Mouse (Mus musculus) midbrain, embryonic 11.5 days (tissue): ENCODE measurements around the gene Fndc3a. TPM values are rescaled to one million over a fixed set of nuclear protein-coding genes. Genes with fewer than 3 reads are reported as not detected.

Experiments
- ATAC-seq: fragments of 200-750 bp; cut with Nextera tagmentation; 2 replicates; pipeline ENCODE4 v1.8.0; 2017; ENCODE audit warnings: moderate TSS enrichment, moderate library complexity; ENCODE audit not compliant: low FRiP score
- DNase-seq: peaks from one replicate; pipeline ENCODE4 v3.0.0; 2015; ENCODE audit warnings: low spot score; ENCODE audit errors: missing footprints
- H3K27ac ChIP-seq: fragments of 300-500 bp; sonication (generic); 2 replicates; pipeline ENCODE4 v1.5.1; 2014; ENCODE audit warnings: low read depth, low read length
- H3K27me3 ChIP-seq: fragments of 300-500 bp; sonication (generic); 2 replicates; pipeline ENCODE4 v1.6.1; 2014; ENCODE audit warnings: mild to moderate bottlenecking, low read length, moderate library complexity, mixed read lengths; ENCODE audit not compliant: control insufficient read depth, insufficient read depth
- H3K36me3 ChIP-seq: fragments of 300-500 bp; sonication (generic); 2 replicates; pipeline ENCODE4 v1.6.1; 2014; ENCODE audit warnings: mild to moderate bottlenecking, low read length, moderate library complexity, mixed read lengths; ENCODE audit not compliant: control insufficient read depth, insufficient read depth
- H3K4me1 ChIP-seq: fragments of 300-500 bp; sonication (generic); 2 replicates; pipeline ENCODE4 v1.6.1; 2014; ENCODE audit warnings: low read length; ENCODE audit not compliant: control insufficient read depth, insufficient read depth
- H3K4me2 ChIP-seq: fragments of 300-500 bp; sonication (generic); 2 replicates; pipeline ENCODE4 v1.6.1; 2014; ENCODE audit warnings: mild to moderate bottlenecking, moderate library complexity
- H3K4me3 ChIP-seq: fragments of 300-500 bp; sonication (generic); 2 replicates; pipeline ENCODE4 v1.5.1; 2014; ENCODE audit warnings: low read depth, low read length
- H3K9ac ChIP-seq: fragments of 300-500 bp; sonication (generic); 2 replicates; pipeline ENCODE4 v1.6.1; 2014; ENCODE audit warnings: low read length
- H3K9me3 ChIP-seq: fragments of 300-500 bp; sonication (generic); 2 replicates; pipeline ENCODE4 v1.6.1; 2016; ENCODE audit warnings: low read length; ENCODE audit not compliant: control insufficient read depth
- WGBS: fragments of 180-500 bp; shearing (Covaris S2); extraction: QIAGEN DNeasy Blood & Tissue Kit; methylation state at CpG from one replicate; pipeline ENCODE4 v1.1.7; 2014; 5-methylcytosine and 5-hydroxymethylcytosine counted together
- polyA plus RNA-seq: library from polyadenylated mRNA; unstranded; fragments of >200 nt; fragmentation: Nextera tagmentation; extraction: Ambion mirVana; gene quantifications from 2 replicates; pipeline ENCODE4 v1.2.1, GENCODE M21; 2014

Gene Fndc3a
- polyA plus RNA-seq, 1 experiment from 2014 or later = 38.9 TPM

DNA sequence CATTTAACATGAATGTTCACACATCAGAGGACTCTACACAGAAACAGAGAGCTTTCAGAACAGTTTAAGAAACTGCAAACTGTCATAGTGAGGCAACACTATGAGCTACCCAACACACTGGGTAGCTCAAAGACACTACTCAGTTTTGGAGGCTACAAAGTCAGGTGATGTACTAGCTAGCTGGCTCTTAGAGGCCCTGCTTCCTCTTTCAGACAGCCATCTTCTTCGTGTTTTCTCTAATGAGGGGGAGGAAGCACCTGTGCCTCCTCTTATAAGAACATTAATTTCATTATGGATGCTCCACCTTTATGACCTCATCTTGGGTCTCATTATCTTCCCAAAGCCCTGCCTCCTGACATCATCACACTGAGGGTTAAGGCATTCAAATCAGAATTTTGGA, 18.4 kb downstream of the Fndc3a start:
- Histone ChIP-seq H3K4me1 (no peaks in the 10 kb centered on the region), H3K4me2 (no peak overlapping the region), H3K9ac (no peak overlapping the region), H3K36me3 (no peaks in the 10 kb centered on the region), H3K27me3 (no peaks in the 10 kb centered on the region), H3K27ac (no peak overlapping the region), H3K9me3 (no peaks in the 10 kb centered on the region), H3K4me3 (no peak overlapping the region)
- no peak for ATAC-seq
- DNase-seq = no peak
- 71% methylated on average over 1 of the region's 1 CpGs for WGBS

- Histone ChIP-seq H3K4me3 (no peak overlapping the region), H3K4me2 (no peak overlapping the region), H3K36me3 (no peaks in the 10 kb centered on the region), H3K4me1 (no peaks in the 10 kb centered on the region), H3K27ac (no peak overlapping the region), H3K9me3 (no peaks in the 10 kb centered on the region), H3K27me3 (no peaks in the 10 kb centered on the region), H3K9ac (no peak overlapping the region)
- ATAC-seq (no peak), DNase-seq (no peak)
Measured at GRCm38 (mm10) chr14:72689525-72689924, 20.3 kb downstream of the Fndc3a start.

- Histone ChIP-seq H3K4me3 (no peak overlapping the region), H3K36me3 (no peaks in the 10 kb centered on the region), H3K9me3 (no peaks in the 10 kb centered on the region), H3K4me1 (no peaks in the 10 kb centered on the region), H3K9ac (no peak overlapping the region), H3K27ac (no peak overlapping the region), H3K4me2 (no peak overlapping the region), H3K27me3 (no peaks in the 10 kb centered on the region)
- 88% methylated on average over 4 of the region's 4 CpGs for WGBS
- ATAC-seq (no peak), DNase-seq (no peak)
Measured at GRCm38 (mm10) chr14:72684857-72685370, 24.9 kb downstream of the Fndc3a start.

DNA sequence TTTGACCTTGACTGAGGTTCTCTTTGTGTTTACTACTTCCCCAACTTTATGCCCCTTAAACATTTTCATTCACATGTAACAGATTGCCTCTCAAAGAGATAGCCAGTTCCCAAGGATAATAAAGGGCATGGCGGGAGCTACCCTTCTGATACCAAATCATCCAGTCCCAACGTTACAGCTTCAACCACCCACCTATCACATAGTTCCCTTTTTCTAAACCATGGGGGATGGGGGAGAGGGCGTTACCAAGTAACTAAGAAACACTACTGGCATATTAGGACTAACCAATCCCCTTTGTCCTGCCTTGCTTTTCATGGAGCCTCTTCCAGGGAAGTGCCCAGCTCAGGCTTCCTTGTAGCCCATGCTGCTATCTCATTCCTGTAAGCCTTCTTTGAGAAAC, 32.6 kb downstream of the Fndc3a start:
- Histone ChIP-seq H3K4me3 (no peak overlapping the region), H3K27ac (no peak overlapping the region), H3K9ac (no peak overlapping the region), H3K9me3 (no peaks in the 10 kb centered on the region), H3K4me2 (no peak overlapping the region), H3K36me3 (no peaks in the 10 kb centered on the region), H3K4me1 (no peaks in the 10 kb centered on the region), H3K27me3 (no peaks in the 10 kb centered on the region)
- ATAC-seq (no peak), DNase-seq (no peak)
- WGBS = 77% methylated on average over 3 of the region's 3 CpGs

GRCm38 (mm10) chr14:72671911-72672310, 37.9 kb downstream of the Fndc3a start:
- H3K4me1 ChIP-seq = no peaks in the 10 kb centered on the region
- H3K27ac ChIP-seq = no peak overlapping the region
- H3K27me3 ChIP-seq = no peaks in the 10 kb centered on the region
- no peak overlapping the region for H3K9ac ChIP-seq
- DNase-seq = no peak
- no peak overlapping the region for H3K4me3 ChIP-seq
- no peak for ATAC-seq
- no peaks in the 10 kb centered on the region for H3K9me3 ChIP-seq
- H3K4me2 ChIP-seq = no peak overlapping the region
- 93% methylated on average over 3 of the region's 3 CpGs for WGBS
- no peaks in the 10 kb centered on the region for H3K36me3 ChIP-seq

DNA sequence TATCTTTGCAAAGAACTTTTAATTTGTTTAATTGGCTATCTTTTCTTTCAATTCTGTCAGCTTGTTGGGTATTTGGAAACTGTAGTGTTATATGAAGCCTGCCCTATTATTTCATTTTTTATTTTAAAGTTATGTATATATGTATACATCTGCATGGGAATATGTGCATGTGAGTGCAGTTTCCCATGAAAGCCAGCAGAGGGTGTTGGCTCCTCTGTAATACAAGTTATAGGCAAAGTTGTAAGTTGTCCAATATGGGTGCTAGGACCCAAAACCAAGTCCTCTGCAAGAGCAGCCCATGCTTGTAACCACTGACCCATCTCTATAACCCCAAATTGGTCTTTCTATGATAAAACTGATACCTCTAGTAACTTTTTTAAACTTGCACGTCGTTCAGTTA, 38.8 kb downstream of the Fndc3a start:
- H3K27me3 ChIP-seq = no peaks in the 10 kb centered on the region
- H3K9me3 ChIP-seq = no peaks in the 10 kb centered on the region
- H3K4me3 ChIP-seq = no peak overlapping the region
- H3K4me2 ChIP-seq = no peak overlapping the region
- ATAC-seq (no peak), DNase-seq (no peak)
- H3K27ac ChIP-seq = no peak overlapping the region
- H3K36me3 ChIP-seq = no peaks in the 10 kb centered on the region
- WGBS = 91% methylated on average over 2 of the region's 2 CpGs
- no peak overlapping the region for H3K9ac ChIP-seq
- H3K4me1 ChIP-seq = no peaks in the 10 kb centered on the region

DNA sequence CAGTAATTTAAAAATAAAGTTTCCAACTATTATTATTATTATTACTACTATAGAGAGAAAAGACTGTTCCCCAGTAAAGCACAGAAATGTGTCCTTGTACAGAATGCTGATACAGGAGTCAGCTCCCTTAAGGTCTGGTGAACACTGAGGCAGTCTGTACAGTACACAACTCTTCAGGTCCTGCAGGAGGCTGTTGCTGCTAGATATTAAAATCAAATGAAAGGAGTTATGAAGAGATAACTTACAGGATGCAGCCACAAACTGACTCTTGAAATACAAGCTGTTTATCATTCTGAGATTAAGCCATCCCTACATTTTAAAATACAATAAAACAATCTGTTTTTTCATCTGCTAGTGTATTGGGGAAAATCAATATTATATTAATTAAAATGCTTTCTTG, 60.5 kb downstream of the Fndc3a start:
- Histone ChIP-seq H3K9me3 (no peaks in the 10 kb centered on the region), H3K9ac (no peak overlapping the region), H3K4me2 (no peak overlapping the region), H3K27ac (no peak overlapping the region), H3K27me3 (no peaks in the 10 kb centered on the region), H3K4me3 (no peak overlapping the region), H3K36me3 (no peaks in the 10 kb centered on the region), H3K4me1 (no peaks in the 10 kb centered on the region)
- no peak for DNase-seq
- no peak for ATAC-seq

- no peaks in the 10 kb centered on the region for H3K36me3 ChIP-seq
- DNase-seq (no peak), ATAC-seq (no peak)
- H3K27me3 ChIP-seq = no peaks in the 10 kb centered on the region
- no peak overlapping the region for H3K4me2 ChIP-seq
- no peaks in the 10 kb centered on the region for H3K9me3 ChIP-seq
- H3K4me1 ChIP-seq = no peaks in the 10 kb centered on the region
- H3K9ac ChIP-seq = no peak overlapping the region
- no peak overlapping the region for H3K4me3 ChIP-seq
- H3K27ac ChIP-seq = no peak overlapping the region
Measured at GRCm38 (mm10) chr14:72645512-72645911, 64.3 kb downstream of the Fndc3a start.

DNA sequence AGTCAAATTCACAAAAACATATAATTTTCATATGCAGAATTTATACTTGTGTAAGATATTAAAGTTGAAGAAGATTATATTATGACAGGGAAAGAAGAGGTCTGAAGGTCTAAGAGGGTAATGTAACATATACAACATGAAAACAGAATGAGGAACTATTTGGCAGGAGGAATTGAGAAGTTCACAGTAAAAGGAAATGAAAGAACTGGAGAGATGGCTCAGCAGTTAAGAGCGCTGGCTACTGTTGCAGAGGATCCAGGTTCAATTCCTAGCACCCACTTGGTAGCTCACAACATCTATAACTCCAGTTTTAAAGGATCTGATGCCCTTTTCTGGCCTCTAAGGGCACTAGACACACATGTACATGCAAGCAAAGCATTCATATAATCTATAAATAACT, 65.2 kb downstream of the Fndc3a start:
- DNase-seq = no peak
- WGBS = 100% methylated on average over 1 of the region's 1 CpGs

GRCm38 (mm10) chr14:72638507-72638906, 71.3 kb downstream of the Fndc3a start:
- H3K36me3 ChIP-seq = no peaks in the 10 kb centered on the region
- no peaks in the 10 kb centered on the region for H3K27me3 ChIP-seq
- no peaks in the 10 kb centered on the region for H3K9me3 ChIP-seq
- no peak overlapping the region for H3K4me2 ChIP-seq
- 95% methylated on average over 6 of the region's 6 CpGs for WGBS
- ATAC-seq (no peak), DNase-seq (no peak)
- no peak overlapping the region for H3K4me3 ChIP-seq
- H3K4me1 ChIP-seq = no peaks in the 10 kb centered on the region
- H3K27ac ChIP-seq = no peak overlapping the region
- no peak overlapping the region for H3K9ac ChIP-seq

More for the DNA sequence above, 65.2 kb downstream of the Fndc3a start:
- Histone ChIP-seq H3K9me3 (no peaks in the 10 kb centered on the region), H3K9ac (no peak overlapping the region), H3K36me3 (no peaks in the 10 kb centered on the region), H3K27me3 (no peaks in the 10 kb centered on the region), H3K4me2 (no peak overlapping the region), H3K27ac (no peak overlapping the region), H3K4me1 (no peaks in the 10 kb centered on the region), H3K4me3 (no peak overlapping the region)
- ATAC-seq = no peak
